Mouse (Mus musculus) B cell, adult 2 months (primary cell): ENCODE results near the gene Sgms2.
"Not testable (repeated sequence)": the region's sequence is repeated elsewhere in the genome, so short reads cannot be mapped to it uniquely, and the experiment has no call there.

Experiments
- DNase-seq, 2 experiments: peaks; one replicate each; pipeline ENCODE4 v3.0.0; 2022

Sgms2 gene

GRCm38 (mm10) chr3:131356026-131356425, 135.2 kb downstream of the Sgms2 start:
- no peak for DNase-seq

- DNase-seq = no peak
These were observed 140.7 kb downstream of the Sgms2 start for GRCm38 (mm10) chr3:131350539-131350938.

GRCm38 (mm10) chr3:131349013-131349412, 142.2 kb downstream of the Sgms2 start:
- DNase-seq = no peak

- DNase-seq = no peak
These were observed 142.6 kb downstream of the Sgms2 start for GRCm38 (mm10) chr3:131348579-131348950.

- DNase-seq = peak; percentile 15
These were observed 143.2 kb downstream of the Sgms2 start for GRCm38 (mm10) chr3:131347831-131348578.

- DNase-seq = no peak
These were observed 145.3 kb downstream of the Sgms2 start for GRCm38 (mm10) chr3:131345903-131346302.

GRCm38 (mm10) chr3:131343311-131343710, 147.9 kb downstream of the Sgms2 start:
- no peak for DNase-seq

GRCm38 (mm10) chr3:131340885-131341284, 150.3 kb downstream of the Sgms2 start:
- DNase-seq = no peak

GRCm38 (mm10) chr3:131339280-131339679, 151.9 kb downstream of the Sgms2 start:
- DNase-seq = no peak

GRCm38 (mm10) chr3:131337749-131338148, 153.5 kb downstream of the Sgms2 start:
- DNase-seq = not testable (repeated sequence)

- DNase-seq = no peak
These were observed 154.6 kb downstream of the Sgms2 start for GRCm38 (mm10) chr3:131336629-131337028.

- DNase-seq = peak; percentile 22 to 23
These were observed 156.1 kb downstream of the Sgms2 start for GRCm38 (mm10) chr3:131335117-131335547.

GRCm38 (mm10) chr3:131327189-131327588, 164.0 kb downstream of the Sgms2 start:
- no peak for DNase-seq

GRCm38 (mm10) chr3:131326637-131327036, 164.6 kb downstream of the Sgms2 start:
- DNase-seq = no peak

- no peak for DNase-seq
These were observed 169.0 kb downstream of the Sgms2 start for GRCm38 (mm10) chr3:131322081-131322815.

- DNase-seq = peak; percentile 79 to 82
These were observed 171.0 kb downstream of the Sgms2 start for GRCm38 (mm10) chr3:131320184-131320583.

- no peak for DNase-seq
These were observed 173.0 kb downstream of the Sgms2 start for GRCm38 (mm10) chr3:131318211-131318610.

- no peak for DNase-seq
These were observed 174.1 kb downstream of the Sgms2 start for GRCm38 (mm10) chr3:131317126-131317525.

- DNase-seq = no peak
These were observed 175.2 kb downstream of the Sgms2 start for GRCm38 (mm10) chr3:131315957-131316510.

GRCm38 (mm10) chr3:131312340-131312739, 178.9 kb downstream of the Sgms2 start:
- DNase-seq = no peak

- DNase-seq = no peak
These were observed 180.6 kb downstream of the Sgms2 start for GRCm38 (mm10) chr3:131310572-131310971.

- DNase-seq = no peak
These were observed 183.4 kb downstream of the Sgms2 start for GRCm38 (mm10) chr3:131307811-131308210.

GRCm38 (mm10) chr3:131306255-131306654, 185.0 kb downstream of the Sgms2 start:
- DNase-seq = no peak

- no peak for DNase-seq
These were observed 187.9 kb downstream of the Sgms2 start for GRCm38 (mm10) chr3:131303320-131303714.
